Mouse (Mus musculus): Measurements from ENCODE around the gene Gm20388. TPM values are rescaled to one million over a fixed set of nuclear protein-coding genes. Genes with fewer than 3 reads are reported as not detected.
A peak's percentile ranks its signal among the peaks of the same experiment; 100 is the strongest.

Gene Gm20388
- polyA plus RNA-seq, 1 experiment from 2014 or later, result not detected

GRCm38 (mm10) chr8:119915298-119915697, 4.7 kb downstream of the Gm20388 start:
- no peak overlapping the region for H3K4me3 ChIP-seq
- ATAC-seq (replicated peaks; ENCODE audit: insufficient number of reproducible peaks, insufficient read depth, low FRiP score, low read depth), result no peak
- no peaks in the 10 kb centered on the region for H3K9me3 ChIP-seq (replicated peaks)
- no peak overlapping the region for H3K9ac ChIP-seq
- no peaks in the 10 kb centered on the region for H3K27me3 ChIP-seq
- H3K36me3 ChIP-seq, result no peaks in the 10 kb centered on the region
- H3K27ac ChIP-seq, result no peak overlapping the region
- WGBS, result 86% methylated on average over 4 of the region's 4 CpGs
- no peak overlapping the region for H3K4me2 ChIP-seq
- peaks cover 70% of the 10 kb centered on the region for H3K4me1 ChIP-seq (replicated peaks)

- H3K4me2 ChIP-seq, result no peak overlapping the region
- ATAC-seq (replicated peaks; ENCODE audit: insufficient number of reproducible peaks, insufficient read depth, low FRiP score, low read depth), result no peak
- H3K9ac ChIP-seq, result no peak overlapping the region
- 65% methylated on average over 16 of the region's 16 CpGs for WGBS
- H3K36me3 ChIP-seq, result no peaks in the 10 kb centered on the region
- H3K4me3 ChIP-seq, result no peak overlapping the region
- H3K27ac ChIP-seq, result no peak overlapping the region
- peaks cover 67% of the 10 kb centered on the region for H3K4me1 ChIP-seq (replicated peaks)
- H3K27me3 ChIP-seq, result no peaks in the 10 kb centered on the region
- no peaks in the 10 kb centered on the region for H3K9me3 ChIP-seq (replicated peaks)
Measured at GRCm38 (mm10) chr8:119916237-119916892, 5.7 kb downstream of the Gm20388 start.

- Histone ChIP-seq H3K4me2 (no peak overlapping the region), H3K4me1 (replicated peaks) (peaks cover 56% of the 10 kb centered on the region)
- whole genome bisulfite sequencing, result 91% methylated on average over 3 of the region's 3 CpGs
Measured at GRCm38 (mm10) chr8:119917415-119917814, 6.8 kb downstream of the Gm20388 start.

DNA sequence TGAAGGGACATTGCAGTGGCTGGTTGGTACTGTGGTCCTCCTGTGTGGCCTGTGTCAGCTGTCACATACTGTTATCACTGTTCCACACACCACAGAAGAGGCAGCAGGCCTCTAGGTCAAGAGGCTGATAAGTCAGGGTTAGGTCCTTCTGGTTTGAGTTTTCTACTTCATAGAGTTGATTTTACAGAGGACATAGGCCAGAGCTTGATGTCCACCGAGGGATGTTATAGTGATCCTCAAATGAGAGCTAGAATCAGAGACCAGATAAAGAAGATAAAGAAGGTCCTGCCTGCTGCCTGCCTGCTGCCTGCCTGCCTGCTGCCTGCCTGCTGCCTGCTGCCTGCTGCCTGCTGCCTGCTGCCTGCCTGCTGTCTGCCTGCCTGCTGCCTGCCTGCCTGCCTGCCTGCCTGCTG, 7.5 kb downstream of the Gm20388 start:
- peaks cover 50% of the 10 kb centered on the region for H3K4me1 ChIP-seq (replicated peaks)
- no peak overlapping the region for H3K27ac ChIP-seq
- H3K4me2 ChIP-seq, result no peak overlapping the region
- 0 out of 2 replicates have a peak, but pooled peaks have one; percentile 43 for ATAC-seq (replicated peaks; ENCODE audit: insufficient number of reproducible peaks, insufficient read depth, low FRiP score, low read depth)
- no peaks in the 10 kb centered on the region for H3K36me3 ChIP-seq
- H3K9ac ChIP-seq, result no peak overlapping the region
- H3K4me3 ChIP-seq, result no peak overlapping the region
- WGBS, result 9% methylated on average over 1 of the region's 1 CpGs
- H3K9me3 ChIP-seq (replicated peaks), result no peaks in the 10 kb centered on the region
- no peaks in the 10 kb centered on the region for H3K27me3 ChIP-seq

More at GRCm38 (mm10) chr8:119917415-119917814, 6.8 kb downstream of the Gm20388 start:
- Histone ChIP-seq H3K9me3 (replicated peaks) (no peaks in the 10 kb centered on the region), H3K4me3 (no peak overlapping the region), H3K27me3 (no peaks in the 10 kb centered on the region), H3K36me3 (no peaks in the 10 kb centered on the region), H3K27ac (no peak overlapping the region), H3K9ac (no peak overlapping the region)
- no peak for ATAC-seq (replicated peaks; ENCODE audit: insufficient number of reproducible peaks, insufficient read depth, low FRiP score, low read depth)

GRCm38 (mm10) chr8:119923259-119923658, 12.6 kb downstream of the Gm20388 start:
- no peak for ATAC-seq (replicated peaks; ENCODE audit: insufficient number of reproducible peaks, insufficient read depth, low FRiP score, low read depth)
- Histone ChIP-seq H3K36me3 (no peaks in the 10 kb centered on the region), H3K27ac (no peak overlapping the region), H3K9ac (no peak overlapping the region), H3K4me1 (replicated peaks) (peaks cover 22% of the 10 kb centered on the region), H3K9me3 (replicated peaks) (no peaks in the 10 kb centered on the region), H3K4me3 (no peak overlapping the region), H3K4me2 (no peak overlapping the region), H3K27me3 (no peaks in the 10 kb centered on the region)
- WGBS, result 85% methylated on average over 5 of the region's 5 CpGs

- Histone ChIP-seq H3K27me3 (no peaks in the 10 kb centered on the region), H3K9ac (no peak overlapping the region), H3K27ac (no peak overlapping the region), H3K4me3 (no peak overlapping the region), H3K4me2 (no peak overlapping the region), H3K9me3 (replicated peaks) (no peaks in the 10 kb centered on the region), H3K4me1 (replicated peaks) (peaks cover 29% of the 10 kb centered on the region), H3K36me3 (no peaks in the 10 kb centered on the region)
- 81% methylated on average over 4 of the region's 4 CpGs for WGBS
- no peak for ATAC-seq (replicated peaks; ENCODE audit: insufficient number of reproducible peaks, insufficient read depth, low FRiP score, low read depth)
Measured at GRCm38 (mm10) chr8:119925428-119925827, 14.8 kb downstream of the Gm20388 start.

GRCm38 (mm10) chr8:119926474-119926873, 15.8 kb downstream of the Gm20388 start:
- 66% methylated on average over 2 of the region's 2 CpGs for WGBS
- Histone ChIP-seq H3K9ac (no peak overlapping the region), H3K9me3 (replicated peaks) (no peaks in the 10 kb centered on the region), H3K36me3 (no peaks in the 10 kb centered on the region), H3K4me2 (no peak overlapping the region), H3K4me3 (no peak overlapping the region), H3K4me1 (replicated peaks) (peaks cover 38% of the 10 kb centered on the region), H3K27me3 (no peaks in the 10 kb centered on the region), H3K27ac (no peak overlapping the region)
- no peak for ATAC-seq (replicated peaks; ENCODE audit: insufficient number of reproducible peaks, insufficient read depth, low FRiP score, low read depth)

- H3K27ac ChIP-seq, result no peak overlapping the region
- no peak; the same call in 1 of the 2 replicates for ATAC-seq (replicated peaks; ENCODE audit: insufficient number of reproducible peaks, insufficient read depth, low FRiP score, low read depth)
- H3K27me3 ChIP-seq, result no peaks in the 10 kb centered on the region
- H3K9me3 ChIP-seq (replicated peaks), result no peaks in the 10 kb centered on the region
- H3K9ac ChIP-seq, result no peak overlapping the region
- no peak overlapping the region for H3K4me2 ChIP-seq
- peaks cover 39% of the 10 kb centered on the region for H3K4me1 ChIP-seq (replicated peaks)
- H3K36me3 ChIP-seq, result peaks cover 7% of the 10 kb centered on the region; the same call in 1 of the 2 replicates
- H3K4me3 ChIP-seq, result no peak overlapping the region
- WGBS, result 43% methylated on average over 6 of the region's 6 CpGs
Measured at GRCm38 (mm10) chr8:119927422-119928092, 16.9 kb downstream of the Gm20388 start.

GRCm38 (mm10) chr8:119931317-119931716, 20.7 kb downstream of the Gm20388 start:
- H3K27me3 ChIP-seq, result no peaks in the 10 kb centered on the region
- no peak overlapping the region for H3K4me3 ChIP-seq
- ATAC-seq (replicated peaks; ENCODE audit: insufficient number of reproducible peaks, insufficient read depth, low FRiP score, low read depth), result no peak
- peaks cover 16% of the 10 kb centered on the region; the same call in 1 of the 2 replicates for H3K36me3 ChIP-seq
- peak overlapping the region; percentile 56; the same call in 1 of the 2 replicates for H3K27ac ChIP-seq
- 51% methylated on average over 4 of the region's 4 CpGs for WGBS
- H3K4me1 ChIP-seq (replicated peaks), result peaks cover 44% of the 10 kb centered on the region
- no peaks in the 10 kb centered on the region for H3K9me3 ChIP-seq (replicated peaks)
- H3K4me2 ChIP-seq, result no peak overlapping the region
- no peak overlapping the region for H3K9ac ChIP-seq

DNA sequence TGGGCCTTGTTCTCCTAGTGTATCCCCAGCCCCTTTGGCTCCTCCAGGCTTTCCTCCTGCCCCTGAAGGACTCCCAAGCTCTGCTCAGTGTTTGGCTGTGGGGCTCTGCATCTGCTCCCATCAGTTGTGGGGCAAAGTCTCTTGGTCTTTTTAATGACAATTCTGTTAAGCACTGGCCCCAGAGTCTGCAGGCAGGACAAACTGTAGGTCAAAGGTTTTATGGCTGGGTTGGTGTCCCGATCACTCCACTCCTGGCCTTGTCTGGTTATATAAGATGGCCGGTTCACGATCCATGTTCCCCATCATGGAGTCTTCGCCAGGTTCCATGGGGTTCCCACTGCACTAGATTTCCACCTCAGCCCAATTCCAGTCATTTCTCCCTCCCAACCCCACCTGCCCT, 23.0 kb downstream of the Gm20388 start:
- ATAC-seq (replicated peaks; ENCODE audit: insufficient number of reproducible peaks, insufficient read depth, low FRiP score, low read depth), result no peak
- Histone ChIP-seq H3K4me2 (no peak overlapping the region), H3K9me3 (replicated peaks) (no peaks in the 10 kb centered on the region), H3K9ac (no peak overlapping the region), H3K36me3 (peaks cover 20% of the 10 kb centered on the region; the same call in 1 of the 2 replicates), H3K27ac (no peak overlapping the region), H3K27me3 (no peaks in the 10 kb centered on the region), H3K4me3 (no peak overlapping the region), H3K4me1 (replicated peaks) (peaks cover 36% of the 10 kb centered on the region)
- WGBS, result 99% methylated on average over 4 of the region's 4 CpGs

DNA sequence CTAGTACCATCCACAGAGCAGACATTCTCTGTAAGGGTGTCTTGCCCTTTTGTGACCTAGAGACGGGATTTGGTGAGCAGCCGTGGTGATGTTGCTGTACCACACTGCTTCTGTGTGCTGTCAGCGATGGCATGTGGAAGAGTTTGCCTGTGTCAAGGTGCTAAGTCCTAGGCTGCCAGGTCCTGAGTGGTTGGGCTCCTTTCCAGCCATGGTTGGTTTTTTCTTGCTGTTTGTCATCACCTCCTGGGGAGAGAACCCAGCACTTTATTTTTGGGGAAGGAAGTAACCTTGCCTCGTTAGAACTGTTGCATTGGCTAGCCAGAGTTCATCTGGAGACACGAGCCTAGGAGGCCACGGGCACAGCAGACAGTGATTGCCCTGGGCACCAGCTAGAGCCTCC, 24.9 kb downstream of the Gm20388 start:
- Histone ChIP-seq H3K4me3 (no peak overlapping the region), H3K27ac (peak overlapping the region; percentile 52), H3K27me3 (no peaks in the 10 kb centered on the region), H3K4me2 (peak overlapping the region; percentile 1; the same call in 1 of the 2 replicates), H3K9me3 (replicated peaks) (no peaks in the 10 kb centered on the region), H3K9ac (no peak overlapping the region), H3K36me3 (peaks cover 23% of the 10 kb centered on the region; the same call in 1 of the 2 replicates), H3K4me1 (replicated peaks) (peaks cover 30% of the 10 kb centered on the region)
- peak; percentile 53; the same call in 1 of the 2 replicates for ATAC-seq (replicated peaks; ENCODE audit: insufficient number of reproducible peaks, insufficient read depth, low FRiP score, low read depth)
- WGBS, result 39% methylated on average over 6 of the region's 6 CpGs
